Mouse (Mus musculus): ENCODE measurements around the gene Arid1b.

Gene Arid1b

DNA sequence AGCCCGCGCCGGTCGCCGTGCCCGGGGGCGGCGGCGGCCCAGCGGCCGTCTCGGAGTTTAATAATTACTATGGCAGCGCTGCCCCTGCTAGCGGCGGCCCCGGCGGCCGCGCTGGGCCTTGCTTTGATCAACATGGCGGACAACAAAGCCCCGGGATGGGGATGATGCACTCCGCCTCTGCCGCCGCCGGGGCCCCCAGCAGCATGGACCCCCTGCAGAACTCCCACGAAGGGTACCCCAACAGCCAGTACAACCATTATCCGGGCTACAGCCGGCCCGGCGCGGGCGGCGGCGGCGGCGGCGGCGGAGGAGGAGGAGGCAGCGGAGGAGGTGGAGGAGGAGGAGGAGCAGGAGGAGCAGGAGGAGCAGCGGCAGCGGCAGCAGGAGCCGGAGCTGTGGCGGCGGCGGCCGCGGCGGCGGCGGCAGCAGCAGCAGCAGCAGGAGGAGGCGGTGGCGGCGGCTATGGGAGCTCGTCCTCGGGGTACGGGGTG, 1.5 kb downstream of the Arid1b start:
- DNase-seq (ENCODE audit: low read depth), result peak; percentile 80

DNA sequence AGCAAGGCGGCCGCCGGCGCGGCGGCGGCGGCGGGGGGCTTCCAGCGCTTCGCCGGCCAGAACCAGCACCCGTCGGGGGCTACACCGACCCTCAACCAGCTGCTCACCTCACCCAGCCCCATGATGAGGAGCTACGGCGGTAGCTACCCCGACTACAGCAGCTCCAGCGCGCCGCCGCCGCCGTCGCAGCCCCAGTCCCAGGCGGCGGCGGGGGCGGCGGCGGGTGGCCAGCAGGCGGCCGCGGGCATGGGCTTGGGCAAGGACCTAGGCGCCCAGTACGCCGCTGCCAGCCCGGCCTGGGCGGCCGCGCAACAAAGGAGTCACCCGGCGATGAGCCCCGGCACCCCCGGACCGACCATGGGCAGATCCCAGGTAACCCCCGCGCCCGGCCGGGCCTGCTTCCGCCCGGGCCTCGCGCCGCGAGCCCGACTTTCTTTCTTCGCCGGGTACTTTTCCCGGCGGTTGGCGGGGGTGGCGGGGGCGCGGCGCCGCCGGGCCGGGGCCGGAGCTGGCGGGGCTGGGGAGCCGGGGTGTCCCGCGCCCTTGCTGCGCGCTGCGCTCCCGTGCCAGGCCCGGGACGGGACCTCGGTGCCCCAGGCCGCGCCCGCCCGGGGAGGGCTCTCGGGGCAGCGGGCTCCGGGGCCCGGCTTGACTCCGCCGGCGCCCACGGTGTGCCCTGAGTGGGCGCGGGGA, 2.1 kb downstream of the Arid1b start:
- DNase-seq (ENCODE audit: low read depth), result peak; percentile 66

DNA sequence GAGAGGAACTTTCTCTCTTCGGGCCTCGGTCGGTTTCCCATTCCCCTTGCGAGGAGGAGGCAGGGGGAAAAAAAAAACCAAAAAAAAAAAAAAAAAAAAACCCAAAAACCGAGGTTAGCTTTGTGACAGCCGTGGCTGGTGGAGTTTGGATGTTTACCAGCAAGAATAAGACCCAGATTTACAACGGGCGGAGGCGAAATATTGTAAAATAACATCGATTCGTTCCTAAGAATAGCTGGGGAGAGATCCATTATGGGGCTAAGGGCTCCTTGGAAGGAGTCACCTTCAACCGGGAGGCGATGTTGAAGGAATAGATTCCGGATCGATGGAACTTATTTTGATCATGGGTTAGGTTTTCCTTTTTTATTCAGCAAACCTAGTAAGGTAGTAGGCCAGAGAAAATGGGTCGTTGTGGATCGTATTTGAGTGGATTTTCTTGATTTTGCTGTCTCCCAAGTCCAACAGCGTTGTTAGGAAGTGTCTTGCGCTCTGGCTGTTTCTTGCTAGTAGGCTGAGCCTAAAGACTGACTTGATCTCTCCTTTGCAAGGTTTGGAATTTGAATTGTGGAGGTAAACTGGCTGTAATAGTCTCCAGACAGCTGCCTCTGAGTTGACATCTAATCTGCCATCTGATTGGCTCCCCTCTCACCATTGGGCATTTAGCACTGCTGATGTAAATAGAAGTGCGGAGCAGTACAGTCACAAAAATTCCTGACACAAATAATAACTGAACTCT, 2.9 kb downstream of the Arid1b start:
- DNase-seq (ENCODE audit: low read depth), result peak; percentile 58

DNA sequence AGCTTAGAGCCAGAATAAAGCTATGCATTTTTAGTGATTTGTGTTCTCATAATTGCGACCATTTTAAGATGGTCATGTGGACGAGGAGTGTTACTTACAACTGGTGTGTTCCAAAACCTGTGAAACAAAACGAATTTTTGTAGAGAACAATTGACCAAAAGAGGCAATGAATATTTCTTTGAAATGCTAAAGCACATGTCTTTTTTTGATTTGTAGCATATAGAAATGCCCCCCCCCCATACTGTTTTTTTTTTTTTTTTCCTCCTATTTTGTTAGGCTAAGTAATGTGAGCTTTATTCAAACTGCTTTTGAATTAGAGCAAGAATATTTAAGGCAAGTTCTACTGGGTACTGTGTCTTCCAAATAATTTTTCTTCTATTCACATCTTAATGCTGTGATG, 3.8 kb downstream of the Arid1b start:
- DNase-seq (ENCODE audit: low read depth), result peak; percentile 13

DNA sequence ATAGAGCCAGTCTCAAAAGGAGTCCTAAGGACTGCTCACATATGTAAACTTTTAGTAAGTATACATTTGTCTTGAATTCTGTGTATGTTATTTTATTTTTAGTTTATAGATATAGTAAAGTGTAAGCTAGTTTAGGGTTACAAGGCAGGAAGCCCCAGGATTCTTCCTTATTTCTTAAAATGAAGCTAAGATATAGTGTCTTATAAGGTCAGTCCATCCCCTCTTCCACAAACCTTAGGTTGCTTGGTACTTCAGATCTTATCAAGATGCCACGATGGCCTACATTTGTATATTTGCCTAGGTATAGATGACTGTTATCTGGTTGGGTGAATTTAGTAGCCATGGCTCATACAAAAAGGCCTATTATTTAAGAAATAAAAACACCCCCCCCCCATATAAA, 5.1 kb downstream of the Arid1b start:
- DNase-seq (ENCODE audit: low read depth), result peak; percentile 10

DNA sequence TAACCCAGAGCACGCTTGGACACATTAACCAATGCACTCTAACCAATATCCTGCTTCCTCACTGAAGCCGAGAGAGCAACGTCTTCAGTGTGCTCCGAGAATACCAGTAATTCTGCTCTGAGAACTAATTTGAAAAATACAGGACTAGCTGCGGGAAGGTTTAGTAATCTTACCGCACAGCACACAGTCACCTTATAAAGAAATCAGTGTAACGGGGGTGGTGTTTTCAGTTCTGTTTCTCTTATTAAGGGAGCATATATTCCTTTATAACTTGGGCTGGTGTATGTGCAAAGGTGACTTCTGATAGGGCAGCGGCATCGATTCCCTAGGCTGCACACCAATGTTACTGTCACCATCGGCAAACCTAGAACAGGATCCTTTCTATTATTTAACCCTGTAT, 5.9 kb downstream of the Arid1b start:
- DNase-seq (ENCODE audit: low read depth), result no peak

DNA sequence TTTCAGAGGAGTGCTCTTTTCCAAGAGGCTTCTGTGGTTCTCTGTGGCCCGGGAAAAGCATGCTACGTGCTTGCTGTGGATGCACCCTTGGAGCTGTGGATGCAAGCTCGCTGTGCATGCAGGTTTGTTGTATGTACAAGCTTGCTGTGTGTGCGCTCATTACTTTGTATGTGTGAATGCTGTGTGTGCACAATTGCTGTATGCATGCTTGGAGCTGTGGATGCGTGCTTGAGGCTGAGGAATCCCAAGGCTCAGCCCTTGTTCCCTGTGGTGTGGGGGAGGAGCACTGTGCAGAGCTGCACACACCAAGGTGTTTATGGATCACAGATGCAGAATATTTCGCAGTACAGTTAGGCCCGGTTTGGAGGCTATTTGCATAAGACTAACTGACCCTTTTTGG, 6.7 kb downstream of the Arid1b start:
- no peak for DNase-seq (ENCODE audit: low read depth)

DNA sequence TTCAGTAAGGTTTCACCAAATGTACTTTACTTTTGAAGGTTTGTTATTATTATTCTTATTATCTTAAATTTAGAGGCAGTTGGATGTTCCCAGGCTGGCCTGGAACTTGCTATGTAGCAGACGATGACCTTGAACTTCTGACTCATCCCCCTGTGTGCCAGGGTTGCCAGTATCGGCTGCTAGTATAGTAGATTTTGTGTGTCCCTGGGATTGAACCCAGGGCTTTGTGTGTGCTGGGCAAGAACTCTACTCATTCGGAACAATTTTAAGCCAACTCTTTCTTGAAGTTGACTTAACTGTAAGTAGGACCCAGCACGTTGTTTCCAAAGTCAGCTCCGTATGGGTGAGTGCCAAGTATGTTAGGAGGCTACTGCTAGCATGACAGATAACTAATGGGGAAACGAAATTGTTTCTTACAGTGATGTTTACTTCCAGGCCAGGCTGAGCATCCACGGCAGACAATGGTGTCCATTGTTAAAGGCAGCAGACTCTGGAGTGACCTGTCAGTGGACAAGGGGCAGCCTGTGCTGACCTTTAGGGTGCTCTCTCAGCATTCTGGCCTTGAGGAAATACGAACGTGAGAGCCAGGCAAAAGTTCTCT, 7.5 kb downstream of the Arid1b start:
- DNase-seq (ENCODE audit: low read depth), result no peak

DNA sequence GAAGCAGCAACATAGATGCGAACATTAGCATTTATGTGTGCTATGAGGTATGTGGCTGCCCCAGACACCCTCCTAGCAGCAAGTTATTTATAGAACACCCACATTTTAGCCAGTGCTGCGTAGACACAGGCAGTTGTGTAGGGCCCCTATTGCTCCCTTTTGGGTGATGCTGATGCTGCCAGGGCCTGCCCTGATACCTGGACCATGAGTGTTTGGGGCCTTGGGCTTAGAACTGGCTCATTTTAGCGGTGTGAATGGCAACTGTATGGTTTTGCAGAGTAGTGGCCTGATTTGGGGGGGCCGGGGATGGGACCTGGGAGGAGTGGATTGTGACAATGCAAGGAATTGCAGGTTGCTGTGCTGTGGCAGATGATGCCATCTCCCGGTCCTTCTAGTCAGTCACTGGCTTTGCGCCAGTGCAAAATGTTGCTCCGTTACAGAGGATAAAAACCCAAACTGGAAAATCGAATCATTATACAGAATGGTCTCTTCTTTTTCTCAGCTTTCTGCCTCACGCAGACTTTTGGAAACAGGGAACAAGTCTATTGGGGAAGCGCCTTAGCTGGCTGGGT, 8.9 kb downstream of the Arid1b start:
- no peak for DNase-seq (ENCODE audit: low read depth)

DNA sequence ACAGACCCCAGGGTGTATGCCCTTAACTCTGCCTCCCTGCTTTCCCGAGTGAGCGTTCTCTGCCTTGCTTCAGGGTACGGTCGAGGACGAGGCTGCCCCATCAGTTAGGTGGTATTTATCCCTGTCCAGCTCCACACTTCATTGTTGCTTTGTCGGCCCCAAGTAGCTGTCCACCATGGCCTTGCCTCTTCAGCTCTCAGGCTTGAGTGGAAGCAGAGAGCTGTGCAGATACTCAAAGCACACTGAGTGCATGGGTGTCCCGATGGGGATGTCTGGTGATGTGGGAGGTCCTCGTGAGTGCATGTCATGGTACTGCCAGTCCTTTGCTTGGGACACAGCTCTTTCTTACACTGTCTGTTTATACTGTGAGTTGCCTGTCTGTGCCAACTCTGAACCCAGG, 10.1 kb downstream of the Arid1b start:
- DNase-seq (ENCODE audit: low read depth), result no peak

DNA sequence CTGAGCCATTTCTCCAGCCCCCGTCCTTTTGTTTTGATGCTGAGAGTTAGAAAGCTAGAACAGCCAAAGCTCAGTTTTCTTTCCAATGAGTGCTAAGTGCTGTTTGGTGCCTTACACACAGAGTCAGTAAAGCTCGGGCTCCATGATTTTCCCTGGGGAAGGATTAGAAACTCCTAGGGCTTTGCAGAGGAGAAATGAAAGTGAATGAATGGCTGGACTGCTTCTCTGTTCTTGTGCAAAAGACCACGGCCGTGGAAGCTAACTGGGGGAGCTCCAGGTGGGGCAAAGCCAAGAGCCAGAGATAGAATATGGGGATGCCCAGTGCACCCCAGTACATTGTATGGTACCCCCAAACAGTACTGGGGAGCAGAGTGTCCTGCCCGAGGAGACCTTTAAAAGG, 10.6 kb downstream of the Arid1b start:
- DNase-seq (ENCODE audit: low read depth), result no peak

DNA sequence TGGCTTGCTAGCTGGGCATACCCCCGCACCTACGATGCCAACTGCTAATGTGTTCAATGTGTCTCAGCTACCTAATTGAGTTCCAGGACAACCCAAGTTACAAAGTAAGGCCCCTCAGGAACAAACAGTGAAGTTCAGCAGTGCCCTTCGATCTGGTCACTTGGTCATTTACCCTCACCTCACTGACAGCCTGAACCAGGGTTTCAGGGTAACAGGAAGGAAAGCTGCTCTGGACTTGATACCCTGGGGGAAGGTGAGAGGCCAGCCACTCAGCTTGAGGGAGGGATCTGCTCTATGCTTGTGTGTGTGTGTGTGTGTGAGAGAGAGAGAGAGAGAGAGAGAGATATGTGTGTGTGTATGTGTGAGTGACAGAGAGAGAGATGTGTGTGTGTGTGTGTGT, 11.2 kb downstream of the Arid1b start:
- no peak for DNase-seq (ENCODE audit: low read depth)

DNA sequence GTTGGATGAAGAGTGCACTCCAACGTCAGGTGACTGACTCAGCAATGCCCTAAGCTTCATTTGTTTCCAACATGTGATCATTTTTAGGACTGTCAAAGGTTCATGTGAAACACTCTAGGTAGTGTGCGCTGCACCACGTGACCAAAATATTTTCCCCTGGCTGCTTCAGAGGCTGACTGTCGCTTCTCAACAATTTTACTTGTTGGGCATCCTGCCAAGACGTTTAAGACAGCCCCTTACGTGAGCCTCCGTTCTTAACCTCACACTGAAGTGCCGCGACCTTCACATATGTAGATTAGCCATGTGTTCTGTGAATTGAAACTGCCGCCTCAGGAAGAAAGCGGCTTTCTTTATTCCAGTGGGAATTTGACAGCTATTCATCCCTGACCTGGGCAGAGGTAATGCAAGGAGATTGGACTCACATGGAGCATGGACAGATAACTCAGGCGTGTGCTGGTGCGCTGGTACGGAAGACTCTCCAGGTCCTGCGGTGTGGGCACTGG, 13.1 kb downstream of the Arid1b start:
- peak; percentile 93 for DNase-seq (ENCODE audit: low read depth)

DNA sequence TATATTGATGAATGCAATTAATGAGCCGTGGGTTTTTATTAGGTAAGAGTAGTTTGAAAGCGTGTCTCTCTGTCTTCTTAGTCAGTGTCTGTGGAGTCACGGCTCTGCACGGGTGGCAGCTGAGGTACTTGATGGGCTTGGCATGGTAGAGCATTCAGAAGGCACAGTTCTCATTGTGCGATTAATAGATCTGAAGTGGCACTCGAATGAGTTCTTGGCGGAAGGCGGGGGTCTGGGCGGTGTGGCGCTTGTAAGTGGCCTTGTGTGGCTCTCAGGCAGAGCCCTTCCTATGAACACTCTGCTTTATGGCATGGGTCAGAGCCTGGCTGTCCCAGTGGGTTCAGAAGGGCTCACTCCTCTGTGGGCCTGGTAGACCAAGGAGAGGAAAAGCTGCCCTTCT, 14.1 kb downstream of the Arid1b start:
- no peak for DNase-seq (ENCODE audit: low read depth)

DNA sequence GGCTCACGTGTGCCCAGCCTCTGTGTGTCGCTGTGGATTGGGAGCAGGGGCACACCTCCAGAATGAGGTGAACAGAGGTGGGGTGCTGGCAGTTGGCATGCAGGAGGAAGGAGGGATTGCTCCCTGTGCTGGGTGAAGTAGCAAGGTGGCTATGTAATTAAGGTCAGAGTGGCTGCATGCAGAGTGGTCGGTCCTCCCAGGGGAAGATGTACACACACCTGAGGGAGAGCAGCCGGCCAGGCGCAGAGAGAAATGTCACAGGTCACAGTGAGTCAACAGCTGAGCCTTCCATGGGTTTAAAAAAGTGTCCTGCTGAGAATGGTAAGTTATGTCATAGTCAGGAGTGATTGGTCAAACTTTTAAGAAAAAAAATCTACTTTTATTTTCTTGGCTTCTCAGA, 14.6 kb downstream of the Arid1b start:
- no peak for DNase-seq (ENCODE audit: low read depth)

DNA sequence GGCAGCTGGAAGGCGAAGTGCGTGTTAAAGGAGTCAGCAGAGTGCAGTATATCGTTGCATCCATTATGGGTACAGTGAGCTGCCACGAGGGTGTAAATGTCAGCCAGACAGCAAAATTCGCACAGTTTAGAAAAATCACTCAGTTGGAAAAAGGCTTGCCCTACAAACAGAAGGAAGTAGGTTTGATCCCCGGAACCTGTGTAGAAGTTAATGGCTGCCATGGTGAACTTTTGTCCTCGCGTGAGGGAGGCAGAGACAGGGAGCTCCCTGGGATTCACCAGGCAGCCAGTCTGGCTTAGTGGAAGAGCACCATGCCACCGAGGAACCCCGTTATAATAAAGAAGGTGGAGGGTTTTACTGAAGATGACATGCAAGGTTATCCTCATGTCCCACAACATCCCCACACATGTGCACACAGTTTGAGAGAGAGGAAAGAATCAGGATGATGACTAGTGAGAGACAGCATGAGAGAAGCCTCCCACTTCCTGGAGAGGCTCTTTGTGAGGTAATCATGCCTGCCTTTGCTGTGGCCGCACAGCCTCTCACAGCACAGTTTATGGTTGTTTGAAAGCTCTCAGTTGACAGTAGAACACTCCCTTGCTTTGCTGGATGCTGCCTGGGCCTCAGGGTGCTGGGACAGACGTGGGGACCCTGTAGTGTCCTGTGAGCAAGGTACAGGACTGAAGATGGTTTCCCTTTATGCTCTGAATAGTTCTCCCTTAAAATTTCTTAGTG, 15.6 kb downstream of the Arid1b start:
- DNase-seq (ENCODE audit: low read depth), result peak; percentile 20

DNA sequence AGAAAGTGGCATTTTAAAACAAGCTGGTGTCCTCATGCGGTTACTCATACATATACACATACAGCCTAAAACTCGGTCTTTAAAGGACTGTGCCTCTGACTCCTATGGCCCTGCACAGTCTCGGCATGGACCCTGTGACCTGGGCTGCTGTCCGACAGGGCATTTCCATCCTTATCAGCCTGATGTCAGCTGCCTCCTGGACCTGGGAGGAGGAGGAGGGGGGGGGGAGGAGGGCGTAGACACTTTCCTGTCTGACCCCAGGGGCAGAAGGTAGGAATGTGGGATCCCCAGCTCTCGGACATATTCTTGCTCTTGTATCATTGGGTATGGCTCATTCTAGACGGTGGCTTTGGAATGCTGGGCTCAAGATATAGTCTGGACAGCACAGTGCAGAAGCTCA, 16.6 kb downstream of the Arid1b start:
- DNase-seq (ENCODE audit: low read depth), result no peak

DNA sequence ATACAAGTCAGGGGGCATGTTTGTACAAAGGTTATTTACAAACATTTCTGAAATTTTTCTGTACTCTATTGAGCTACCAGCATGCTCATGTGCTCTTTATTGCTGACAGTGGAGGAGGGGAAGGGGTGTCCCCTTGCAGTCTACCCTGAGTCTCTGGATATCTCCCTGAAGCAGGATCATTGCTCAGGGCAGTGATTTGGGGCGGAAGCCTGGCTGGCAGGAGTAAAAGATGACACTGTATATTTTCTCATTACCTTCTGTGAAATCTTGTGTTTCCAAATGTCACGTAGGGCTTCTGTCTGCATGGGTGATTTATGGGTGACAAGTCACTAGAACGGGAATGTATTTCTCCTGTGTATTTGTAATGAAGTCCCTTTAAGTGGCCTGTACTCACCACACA, 18.0 kb downstream of the Arid1b start:
- no peak for DNase-seq (ENCODE audit: low read depth)

DNA sequence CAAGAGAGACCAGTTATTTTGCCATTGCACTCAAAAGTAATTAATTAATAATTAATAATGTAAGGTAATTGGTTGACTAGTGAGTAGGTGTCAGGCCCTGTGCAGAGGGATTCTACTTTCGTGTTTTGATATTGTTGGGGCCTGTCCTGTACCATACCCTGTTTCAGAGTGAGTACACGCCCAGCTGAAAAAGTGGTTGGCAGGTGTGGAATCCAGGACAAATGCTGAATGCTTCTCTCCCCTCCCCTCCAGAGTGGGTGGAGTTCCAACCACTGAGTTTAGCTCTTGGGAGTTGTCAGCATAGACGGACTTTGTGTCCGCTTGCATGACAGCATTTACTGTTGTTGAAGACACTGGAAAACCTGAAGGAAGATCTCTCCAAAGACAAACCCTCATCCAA, 18.4 kb downstream of the Arid1b start:
- no peak for DNase-seq (ENCODE audit: low read depth)

DNA sequence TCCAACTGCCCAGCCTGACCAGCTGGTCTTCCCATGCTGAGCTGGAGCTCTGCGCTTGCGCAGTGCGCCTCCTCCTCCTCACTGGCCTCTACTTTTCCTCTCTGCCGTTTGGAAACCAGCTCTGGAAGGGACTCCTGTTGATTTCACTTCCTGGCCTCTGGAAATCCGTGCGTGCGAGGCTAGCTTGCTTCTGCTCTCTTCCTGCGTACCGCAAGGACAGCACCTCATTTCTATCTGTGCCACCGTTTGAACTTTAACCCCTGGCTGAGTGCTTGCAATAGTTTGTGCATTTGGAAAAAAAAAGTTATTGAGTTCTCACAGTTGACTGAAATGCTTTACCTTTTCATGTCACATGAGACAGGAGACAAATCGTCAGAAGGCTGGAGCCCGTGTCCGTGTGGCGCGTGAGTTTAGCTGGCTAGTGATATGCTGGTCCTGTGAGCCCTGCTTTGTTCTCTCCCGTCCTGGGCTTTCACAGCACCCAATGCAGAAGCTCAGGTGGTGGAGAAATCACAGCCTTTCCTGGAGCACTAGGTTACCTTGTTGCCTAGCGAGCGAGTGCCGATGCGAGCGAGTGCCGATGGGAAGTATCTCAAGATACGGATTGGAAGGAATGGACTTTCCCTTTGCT, 20.3 kb downstream of the Arid1b start:
- no peak for DNase-seq (ENCODE audit: low read depth)

DNA sequence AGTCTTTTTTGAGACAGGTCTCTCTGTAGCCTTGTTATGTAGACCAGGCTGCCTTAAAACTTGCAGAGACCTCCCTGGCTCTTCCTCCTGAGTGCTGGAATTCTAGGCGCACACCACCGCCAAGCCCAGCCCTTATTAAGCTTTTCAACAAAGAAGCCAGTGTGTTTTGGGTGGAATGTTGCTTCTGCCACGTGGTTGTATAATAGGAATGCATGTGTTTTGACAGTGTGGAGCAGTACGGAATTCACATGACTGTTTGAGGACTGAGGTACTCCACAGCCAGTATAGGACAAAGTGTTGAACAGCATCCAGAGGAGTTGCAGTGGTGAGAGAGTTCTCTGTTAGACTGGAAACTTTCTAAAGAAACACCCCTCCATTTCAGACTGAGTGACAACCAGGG, 22.3 kb downstream of the Arid1b start:
- no peak for DNase-seq (ENCODE audit: low read depth)

DNA sequence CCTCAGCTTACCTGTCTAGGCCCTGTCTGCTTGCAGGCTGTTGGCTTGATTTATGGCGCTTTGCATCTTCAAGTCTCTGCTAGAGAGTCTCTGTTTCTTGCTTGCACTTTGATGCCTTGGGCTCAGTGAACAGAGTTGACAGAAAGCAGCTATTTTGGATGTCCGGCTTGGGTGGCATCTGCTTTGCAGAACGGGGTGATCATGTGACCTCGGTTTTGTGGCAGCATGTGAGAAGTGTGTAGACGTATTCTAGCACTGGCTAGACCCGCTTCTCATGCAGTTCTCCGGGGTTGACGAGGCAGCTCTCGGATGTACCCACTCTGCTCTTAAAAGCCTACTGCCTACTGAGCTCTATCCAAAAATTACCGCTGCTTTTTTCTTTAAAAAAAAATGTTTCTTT, 22.9 kb downstream of the Arid1b start:
- no peak for DNase-seq (ENCODE audit: low read depth)
